Mouse (Mus musculus) liver, embryonic 12.5 days (tissue): ENCODE measurements around the gene Casc3. TPM values are rescaled to one million over a fixed set of nuclear protein-coding genes. Genes with fewer than 3 reads are reported as not detected.

Source experiments
- ATAC-seq: fragments of 200-750 bp; cut with Nextera tagmentation; 2 replicates; pipeline ENCODE4 v1.8.0; 2017; ENCODE audit warnings: moderate number of reproducible peaks, mild to moderate bottlenecking, moderate library complexity
- H3K27ac ChIP-seq: fragments of 300-500 bp; sonication (generic); 2 replicates; pipeline ENCODE4 v1.5.1; 2016; ENCODE audit warnings: mild to moderate bottlenecking
- H3K27me3 ChIP-seq: fragments of 300-500 bp; sonication (generic); replicated peaks from 2 replicates; pipeline ENCODE4 v1.6.1; 2016; ENCODE audit warnings: mild to moderate bottlenecking, moderate library complexity
- H3K36me3 ChIP-seq: fragments of 300-500 bp; sonication (generic); 2 replicates; pipeline ENCODE4 v1.6.1; 2016; ENCODE audit warnings: mild to moderate bottlenecking, moderate library complexity
- H3K4me1 ChIP-seq: fragments of 300-500 bp; sonication (generic); 2 replicates; pipeline ENCODE4 v1.6.1; 2016
- H3K4me2 ChIP-seq: fragments of 300-500 bp; sonication (generic); 2 replicates; pipeline ENCODE4 v1.6.1; 2016; ENCODE audit warnings: mild to moderate bottlenecking, moderate library complexity
- H3K4me3 ChIP-seq: fragments of 300-500 bp; sonication (generic); 2 replicates; pipeline ENCODE4 v1.5.1; 2016; ENCODE audit warnings: mild to moderate bottlenecking, moderate library complexity
- H3K9ac ChIP-seq: fragments of 300-500 bp; sonication (generic); 2 replicates; pipeline ENCODE4 v1.6.1; 2016; ENCODE audit warnings: mild to moderate bottlenecking, moderate library complexity
- H3K9me3 ChIP-seq: fragments of 300-500 bp; sonication (generic); replicated peaks from 2 replicates; pipeline ENCODE4 v1.6.1; 2016; ENCODE audit warnings: mild to moderate bottlenecking, moderate library complexity
- WGBS: fragments of 180-500 bp; shearing (Covaris S2); methylation state at CpG from one replicate; pipeline ENCODE4 v1.1.7; 2016; ENCODE audit not compliant: insufficient replicate concordance; 5-methylcytosine and 5-hydroxymethylcytosine counted together
- polyA plus RNA-seq: library from polyadenylated mRNA; unstranded; fragments of >200 nt; fragmentation: Nextera tagmentation; extraction: Ambion mirVana; gene quantifications from 2 replicates; pipeline ENCODE4 v1.2.1, GENCODE M21; 2016

The Casc3 gene
- polyA plus RNA-seq, 1 experiment from 2014 or later = 26.4 TPM

- H3K27me3 ChIP-seq = no peaks in the 10 kb centered on the region
- no peak for ATAC-seq
- H3K9ac ChIP-seq = peak within 1 kb of the TSS; percentile 59
- H3K4me1 ChIP-seq = peaks cover 81% of the 10 kb centered on the region
- 1% methylated on average over 22 of the region's 22 CpGs for WGBS
- H3K4me3 ChIP-seq = peak within 1 kb of the TSS; percentile 45
- H3K4me2 ChIP-seq = peak within 1 kb of the TSS; percentile 84
- H3K27ac ChIP-seq = peak within 1 kb of the TSS; percentile 78
- H3K9me3 ChIP-seq = no peaks in the 10 kb centered on the region
- peaks cover 19% of the 10 kb centered on the region for H3K36me3 ChIP-seq
Observed at GRCm38 (mm10) chr11:98774582-98775347, 29.9 kb upstream of the Casc3 start, which contains the start of gene Nr1d1. Gene Nr1d1, minus strand, starts transcription at chr11:98775333.

- H3K4me3 ChIP-seq = peak overlapping the region; percentile 45
- H3K36me3 ChIP-seq = peaks cover 12% of the 10 kb centered on the region
- peak overlapping the region; percentile 78 for H3K27ac ChIP-seq
- no peaks in the 10 kb centered on the region for H3K27me3 ChIP-seq
- H3K9me3 ChIP-seq = no peaks in the 10 kb centered on the region
- peaks cover 74% of the 10 kb centered on the region for H3K4me1 ChIP-seq
- H3K4me2 ChIP-seq = peak overlapping the region; percentile 84
- peak overlapping the region; percentile 59 for H3K9ac ChIP-seq
- peak; percentile 50 for ATAC-seq
- 5% methylated on average over 15 of the region's 15 CpGs for WGBS
Observed at GRCm38 (mm10) chr11:98775348-98776051, 29.2 kb upstream of the Casc3 start.

- Histone ChIP-seq H3K4me3 (peak overlapping the region; percentile 45), H3K9ac (peak overlapping the region; percentile 49; the same call in 1 of the 2 replicates), H3K4me2 (peak overlapping the region; percentile 84), H3K36me3 (peaks cover 5% of the 10 kb centered on the region; the same call in 1 of the 2 replicates), H3K27me3 (no peaks in the 10 kb centered on the region), H3K4me1 (peaks cover 69% of the 10 kb centered on the region), H3K27ac (peak overlapping the region; percentile 78), H3K9me3 (no peaks in the 10 kb centered on the region)
- no peak for ATAC-seq
- 39% methylated on average over 12 of the region's 12 CpGs for WGBS
Observed at GRCm38 (mm10) chr11:98776052-98776764, 28.5 kb upstream of the Casc3 start.

GRCm38 (mm10) chr11:98776843-98777590, 27.7 kb upstream of the Casc3 start:
- WGBS = 14% methylated on average over 9 of the region's 9 CpGs
- Histone ChIP-seq H3K4me1 (peaks cover 67% of the 10 kb centered on the region), H3K4me2 (peak overlapping the region; percentile 84), H3K4me3 (no peak overlapping the region), H3K9me3 (no peaks in the 10 kb centered on the region), H3K36me3 (no peaks in the 10 kb centered on the region), H3K9ac (0 out of 2 replicates have a peak overlapping the region, but pooled peaks have one; percentile 32), H3K27ac (peak overlapping the region; percentile 78), H3K27me3 (no peaks in the 10 kb centered on the region)
- no peak for ATAC-seq

GRCm38 (mm10) chr11:98777888-98778287, 26.8 kb upstream of the Casc3 start:
- H3K27me3 ChIP-seq = no peaks in the 10 kb centered on the region
- no peak for ATAC-seq
- no peaks in the 10 kb centered on the region for H3K9me3 ChIP-seq
- H3K9ac ChIP-seq = no peak overlapping the region
- peak overlapping the region; percentile 30 for H3K27ac ChIP-seq
- H3K36me3 ChIP-seq = no peaks in the 10 kb centered on the region
- no peak overlapping the region for H3K4me2 ChIP-seq
- H3K4me1 ChIP-seq = peaks cover 67% of the 10 kb centered on the region
- H3K4me3 ChIP-seq = no peak overlapping the region

GRCm38 (mm10) chr11:98781851-98782512, 22.7 kb upstream of the Casc3 start:
- no peaks in the 10 kb centered on the region for H3K9me3 ChIP-seq
- peaks cover 68% of the 10 kb centered on the region for H3K4me1 ChIP-seq
- H3K9ac ChIP-seq = no peak overlapping the region
- H3K4me3 ChIP-seq = no peak overlapping the region
- H3K27ac ChIP-seq = peak overlapping the region; percentile 80; the same call in 1 of the 2 replicates
- H3K27me3 ChIP-seq = no peaks in the 10 kb centered on the region
- WGBS = 23% methylated on average over 12 of the region's 14 CpGs
- H3K36me3 ChIP-seq = no peaks in the 10 kb centered on the region
- no peak for ATAC-seq
- H3K4me2 ChIP-seq = peak overlapping the region; percentile 79; the same call in 1 of the 2 replicates

- peak overlapping the region; percentile 80 for H3K27ac ChIP-seq
- WGBS = 9% methylated on average over 17 of the region's 17 CpGs
- no peaks in the 10 kb centered on the region for H3K27me3 ChIP-seq
- no peaks in the 10 kb centered on the region for H3K36me3 ChIP-seq
- peak overlapping the region; percentile 56 for H3K4me3 ChIP-seq
- H3K9me3 ChIP-seq = no peaks in the 10 kb centered on the region
- H3K4me2 ChIP-seq = peak overlapping the region; percentile 79
- no peak for ATAC-seq
- H3K4me1 ChIP-seq = peaks cover 67% of the 10 kb centered on the region
- peak overlapping the region; percentile 61 for H3K9ac ChIP-seq
Observed at GRCm38 (mm10) chr11:98782651-98783235, 22.0 kb upstream of the Casc3 start.

GRCm38 (mm10) chr11:98783236-98783696, 21.4 kb upstream of the Casc3 start:
- Histone ChIP-seq H3K9ac (peak overlapping the region; percentile 61), H3K4me2 (peak overlapping the region; percentile 79), H3K4me3 (peak overlapping the region; percentile 56), H3K27me3 (no peaks in the 10 kb centered on the region), H3K9me3 (no peaks in the 10 kb centered on the region), H3K36me3 (no peaks in the 10 kb centered on the region), H3K4me1 (peaks cover 66% of the 10 kb centered on the region), H3K27ac (peak overlapping the region; percentile 80)
- peak; percentile 77 for ATAC-seq
- WGBS = 4% methylated on average over 20 of the region's 20 CpGs

GRCm38 (mm10) chr11:98784139-98784538, 20.6 kb upstream of the Casc3 start:
- Histone ChIP-seq H3K9ac (peak overlapping the region; percentile 61; the same call in 1 of the 2 replicates), H3K27ac (peak overlapping the region; percentile 80; the same call in 1 of the 2 replicates), H3K4me3 (no peak overlapping the region), H3K9me3 (no peaks in the 10 kb centered on the region), H3K4me1 (peaks cover 75% of the 10 kb centered on the region), H3K36me3 (no peaks in the 10 kb centered on the region), H3K27me3 (no peaks in the 10 kb centered on the region), H3K4me2 (peak overlapping the region; percentile 79; the same call in 1 of the 2 replicates)
- WGBS = 65% methylated on average over 4 of the region's 4 CpGs
- ATAC-seq = no peak

GRCm38 (mm10) chr11:98785214-98785613, 19.5 kb upstream of the Casc3 start:
- peak overlapping the region; percentile 66 for H3K27ac ChIP-seq
- H3K9ac ChIP-seq = no peak overlapping the region
- no peak overlapping the region for H3K4me2 ChIP-seq

More at GRCm38 (mm10) chr11:98785214-98785613, 19.5 kb upstream of the Casc3 start:
- Histone ChIP-seq H3K4me3 (no peak overlapping the region), H3K36me3 (no peaks in the 10 kb centered on the region), H3K4me1 (peaks cover 86% of the 10 kb centered on the region), H3K27me3 (no peaks in the 10 kb centered on the region), H3K9me3 (no peaks in the 10 kb centered on the region)
- WGBS = 63% methylated on average over 10 of the region's 10 CpGs
- no peak for ATAC-seq
